Mouse (Mus musculus): Measurements from ENCODE around the gene Pfdn2. TPM values are rescaled to one million over a fixed set of nuclear protein-coding genes. Genes with fewer than 3 reads are reported as not detected.

Gene Pfdn2
- polyA plus RNA-seq (2012; rRNA removed) = 1.2 and 1.9 TPM in 2 replicates

GRCm38 (mm10) chr1:171345225-171346094 lies at the start of gene Pfdn2, which contains the start of gene Nit1:
Gene Pfdn2 (plus strand): TSS chr1:171345670.
Gene Nit1 (minus strand): TSS chr1:171345646.

GRCm38 (mm10) chr1:171328839-171329432 lies 16.5 kb upstream of the Pfdn2 start, which contains the start of gene Dedd:
Gene Dedd (plus strand): TSS chr1:171329145.

GRCm38 (mm10) chr1:171360656-171361055 lies 15.2 kb downstream of the Pfdn2 start, which contains the start of gene Klhdc9:
Gene Klhdc9 (minus strand): TSS chr1:171360798.

GRCm38 (mm10) chr1:171369845-171370556 lies 24.5 kb downstream of the Pfdn2 start, which contains the start of gene Nectin4:
Gene Nectin4 (plus strand): TSS chr1:171370099.

GRCm38 (mm10) chr1:171388376-171389102 lies 43.1 kb downstream of the Pfdn2 start, which contains the start of gene Arhgap30:
Gene Arhgap30 (plus strand): TSS chr1:171388954.

Other genes starting within 250 kb of the Pfdn2 start
- gene Cfap126, start 231.8 kb upstream of the Pfdn2 start, polyA plus RNA-seq (2012; rRNA removed) = 1.2 and 1.4 TPM in 2 replicates
- gene Sdhc, start 195.1 kb upstream of the Pfdn2 start, polyA plus RNA-seq (2012; rRNA removed) = 87.8 and 99.3 TPM in 2 replicates
- 0.87 and 1.1 TPM in 2 replicates for gene Mpz, start 195.0 kb upstream of the Pfdn2 start, polyA plus RNA-seq (2012; rRNA removed)
- gene Pcp4l1, start 149.4 kb upstream of the Pfdn2 start, polyA plus RNA-seq (2012; rRNA removed) = 41.3 and 54.6 TPM in 2 replicates
- 0.04 and 0.11 TPM in 2 replicates for gene Nr1i3, start 131.7 kb upstream of the Pfdn2 start, polyA plus RNA-seq (2012; rRNA removed)
- 20.4 and 21.3 TPM in 2 replicates for gene Tomm40l, start 123.2 kb upstream of the Pfdn2 start, polyA plus RNA-seq (2012; rRNA removed)
- gene Apoa2, start 120.6 kb upstream of the Pfdn2 start, polyA plus RNA-seq (2012; rRNA removed) = 0.42 and 1.5 TPM in 2 replicates
- 16.4 and 22.5 TPM in 2 replicates for gene Fcer1g, start 111.3 kb upstream of the Pfdn2 start, polyA plus RNA-seq (2012; rRNA removed)
- 2.8 and 2.9 TPM in 2 replicates for gene Adamts4, start 95.2 kb upstream of the Pfdn2 start, polyA plus RNA-seq (2012; rRNA removed)
- 62.4 and 62.6 TPM in 2 replicates for gene Ndufs2, start 94.3 kb upstream of the Pfdn2 start, polyA plus RNA-seq (2012; rRNA removed)
- 40.4 and 47.1 TPM in 2 replicates for gene B4galt3, start 75.3 kb upstream of the Pfdn2 start, polyA plus RNA-seq (2012; rRNA removed)
- gene Ppox, start 64.5 kb upstream of the Pfdn2 start, polyA plus RNA-seq (2012; rRNA removed) = 16.4 and 17.4 TPM in 2 replicates
- gene Usp21, start 57.7 kb upstream of the Pfdn2 start, polyA plus RNA-seq (2012; rRNA removed) = 19.0 and 19.2 TPM in 2 replicates
- gene Ufc1, start 50.6 kb upstream of the Pfdn2 start, polyA plus RNA-seq (2012; rRNA removed) = 8.7 and 9.2 TPM in 2 replicates
- 16.3 and 18.4 TPM in 2 replicates for gene Dedd, start 16.5 kb upstream of the Pfdn2 start, polyA plus RNA-seq (2012; rRNA removed)
- gene Nit1, start within 50 bp of the Pfdn2 start, polyA plus RNA-seq (2012; rRNA removed) = 39.2 and 41.0 TPM in 2 replicates
- 0.18 and 0.57 TPM in 2 replicates for gene Klhdc9, start 15.1 kb downstream of the Pfdn2 start, polyA plus RNA-seq (2012; rRNA removed)
- 10.8 and 11.6 TPM in 2 replicates for gene Nectin4, start 24.4 kb downstream of the Pfdn2 start, polyA plus RNA-seq (2012; rRNA removed)
- 1.1 and 1.5 TPM in 2 replicates for gene Arhgap30, start 43.3 kb downstream of the Pfdn2 start, polyA plus RNA-seq (2012; rRNA removed)
- 35.3 and 39.4 TPM in 2 replicates for gene Usf1, start 65.6 kb downstream of the Pfdn2 start, polyA plus RNA-seq (2012; rRNA removed)
- 26.3 and 54.4 TPM in 2 replicates for gene Tstd1, start 73.2 kb downstream of the Pfdn2 start, polyA plus RNA-seq (2012; rRNA removed)
- gene F11r, start 91.9 kb downstream of the Pfdn2 start, polyA plus RNA-seq (2012; rRNA removed) = 43.0 and 50.4 TPM in 2 replicates
- gene Alyref2, start 157.8 kb downstream of the Pfdn2 start, polyA plus RNA-seq (2012; rRNA removed) = 0.88 and 2.0 TPM in 2 replicates
- 2.5 and 36.8 TPM in 2 replicates for gene Itln1, start 189.6 kb downstream of the Pfdn2 start, polyA plus RNA-seq (2012; rRNA removed)
- gene Cd244a, start 213.5 kb downstream of the Pfdn2 start, polyA plus RNA-seq (2012; rRNA removed) = 0.10 TPM in 1 of 2 replicates, not detected in the other